Mouse (Mus musculus) granulocyte monocyte progenitor cell, adult 5-6 weeks (primary cell): ENCODE data around the gene Cdc37. TPM values are rescaled to one million over a fixed set of nuclear protein-coding genes. Genes with fewer than 3 reads are reported as not detected.

Source experiments
- ATAC-seq: replicated peaks from 2 replicates; pipeline ENCODE4 v1.8.0; 2016; ENCODE audit warnings: mild to moderate bottlenecking, moderate TSS enrichment, inconsistent platforms; ENCODE audit not compliant: poor library complexity, severe bottlenecking
- total RNA-seq, 2 experiments: library from RNA; stranded (forward) in 1 of 2; stranded (reverse) in 1 of 2; fragments of 200-712, 200-1000 nt in 1 of 2; fragments of >200 nt in 1 of 2; fragmentation: Nextera tagmentation in 1 of 2; gene quantifications; 2 replicates each; pipeline ENCODE4 v1.2.3; 2014 to 2017

The Cdc37 gene
- total RNA-seq, 2 experiments from 2014 or later = 120 to 306 TPM

DNA sequence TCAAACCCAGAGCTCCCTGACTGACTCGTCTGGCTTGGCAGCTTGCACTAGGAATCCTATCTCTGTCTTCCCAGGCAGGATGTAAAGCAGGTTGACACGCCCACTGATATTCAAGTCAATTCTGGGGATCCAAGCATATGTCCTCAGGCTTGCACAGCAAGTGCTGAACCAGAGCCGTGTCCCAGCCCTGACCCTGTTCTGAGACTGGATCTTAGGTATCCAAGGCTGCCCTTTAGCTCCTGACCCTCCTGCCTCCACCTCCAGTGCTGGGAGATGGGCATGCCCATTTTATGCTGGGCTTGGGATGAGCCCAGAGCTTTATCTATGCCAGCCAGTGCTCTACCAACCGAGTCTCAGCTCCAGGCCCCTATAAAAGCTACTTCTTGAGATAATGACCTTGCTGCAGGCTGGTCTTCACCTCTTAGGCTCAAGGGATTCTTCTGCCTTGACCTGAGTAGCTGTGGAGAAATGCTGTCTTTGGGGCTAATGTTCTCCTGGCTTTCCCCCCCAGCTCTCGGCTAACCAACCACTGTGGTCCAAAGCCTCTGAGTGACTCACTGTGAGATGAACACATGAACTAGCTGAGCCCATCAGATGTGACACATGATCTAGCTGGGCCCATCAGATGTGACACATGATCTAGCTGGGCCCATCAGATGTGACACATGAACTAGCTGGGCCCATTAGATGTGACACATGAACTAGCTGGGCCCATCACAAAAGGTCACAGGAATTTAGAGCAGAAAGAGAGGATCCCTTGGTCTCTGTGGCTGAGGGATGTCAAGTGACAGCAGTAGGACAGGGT, 43.8 kb downstream of the Cdc37 start:
- no peak for ATAC-seq

DNA sequence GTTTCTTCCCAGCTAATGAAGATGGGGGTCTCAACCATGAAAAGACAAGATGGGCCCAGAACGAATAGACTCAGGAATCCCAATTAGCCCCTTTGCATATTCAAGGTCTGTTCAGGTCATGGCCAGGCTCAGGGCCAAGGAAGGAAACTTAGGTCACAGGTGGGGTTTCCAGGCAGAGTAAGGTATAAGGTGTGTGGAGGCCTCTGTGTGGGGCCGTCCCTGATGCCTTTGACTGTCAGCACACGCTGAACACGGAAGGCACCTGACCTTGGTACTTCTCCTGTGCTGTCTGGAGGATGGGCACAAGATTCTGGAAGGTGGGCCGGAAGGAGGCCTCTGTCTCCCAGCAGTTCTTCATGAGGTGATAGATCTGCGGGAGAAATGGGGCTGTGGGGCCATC, 45.0 kb downstream of the Cdc37 start:
- ATAC-seq = no peak

GRCm38 (mm10) chr9:21102076-21102475, 47.7 kb downstream of the Cdc37 start:
- ATAC-seq = no peak

GRCm38 (mm10) chr9:21100447-21101161, 49.2 kb downstream of the Cdc37 start:
- ATAC-seq = peak; percentile 77

- ATAC-seq = no peak
Measured at GRCm38 (mm10) chr9:21097793-21098192, 52.0 kb downstream of the Cdc37 start.

DNA sequence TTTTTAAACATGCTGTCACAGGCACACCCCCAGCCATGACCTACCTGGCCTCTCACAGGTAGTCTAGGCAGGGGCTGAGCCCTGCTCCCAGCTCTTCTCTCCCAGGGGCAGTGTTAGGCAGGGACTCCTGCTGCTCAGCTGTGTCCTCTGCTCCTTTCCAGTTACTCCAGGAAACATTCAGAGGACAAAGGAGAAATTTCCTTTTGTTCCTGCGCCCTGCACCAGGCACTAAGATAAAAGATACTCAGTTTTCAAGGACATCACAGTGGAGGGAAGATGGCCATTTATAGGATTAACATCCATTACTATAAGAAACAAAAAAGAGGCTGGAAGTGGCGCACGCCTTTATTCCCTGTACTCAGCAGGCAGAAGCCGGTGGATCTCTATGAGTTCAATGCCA, 53.8 kb downstream of the Cdc37 start:
- no peak for ATAC-seq

DNA sequence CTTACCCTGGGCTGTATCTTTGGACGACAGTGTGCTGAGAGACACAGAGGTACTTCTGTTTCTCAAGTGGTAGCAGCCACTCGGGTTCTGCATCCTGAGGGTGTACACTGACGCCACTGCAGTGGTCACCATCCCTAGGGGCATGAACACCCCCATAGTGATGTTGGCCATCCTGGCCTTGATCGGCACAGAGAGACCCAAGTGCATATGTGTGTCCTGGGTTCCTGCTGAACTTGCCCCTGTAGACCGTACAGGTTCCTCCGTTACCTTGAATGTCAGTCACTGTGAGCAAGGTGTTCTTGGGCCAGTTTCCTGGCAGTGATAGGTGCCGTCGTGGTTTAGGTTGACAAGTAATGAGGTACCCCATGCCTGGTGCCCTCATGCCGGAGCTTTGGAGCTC, 56.4 kb downstream of the Cdc37 start:
- no peak for ATAC-seq

GRCm38 (mm10) chr9:21091707-21092320, 58.0 kb downstream of the Cdc37 start, which contains the start of the genes Gm38431 and Raver1:
Gene Gm38431, minus strand, starts transcription at chr9:21091997.
Gene Raver1, minus strand, starts transcription at chr9:21092008.
- ATAC-seq = peak; percentile 96

- 0 out of 2 replicates have a peak, but pooled peaks have one; percentile 6 for ATAC-seq
Measured at GRCm38 (mm10) chr9:21090972-21091706, 58.6 kb downstream of the Cdc37 start.

DNA sequence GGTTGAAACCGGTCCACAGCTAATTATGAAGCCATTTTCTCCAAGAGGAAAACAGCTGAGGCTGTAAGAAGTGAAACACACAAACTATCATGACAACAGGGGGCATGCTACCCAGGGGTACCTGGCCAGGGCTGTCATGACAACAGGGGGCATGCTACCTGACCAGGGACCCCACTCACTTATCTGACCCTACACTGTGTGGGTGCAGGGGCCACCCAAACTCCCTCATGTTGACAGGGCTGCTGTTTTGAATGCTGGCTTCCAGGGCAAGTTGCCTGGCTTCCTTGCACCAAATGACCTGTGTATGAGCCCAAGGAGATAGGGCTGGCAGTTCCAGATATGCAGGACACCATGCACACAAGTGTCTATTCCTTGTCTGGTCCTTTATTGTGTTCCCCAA, 59.2 kb downstream of the Cdc37 start:
- ATAC-seq = no peak

- no peak for ATAC-seq
Measured at GRCm38 (mm10) chr9:21083324-21083723, 66.5 kb downstream of the Cdc37 start.

Other genes with a start within 250 kb of the Cdc37 start
- gene Dnmt1, start 190.1 kb downstream of the Cdc37 start, total RNA-seq (2014; fragmentation: Nextera tagmentation) = 172 and 204 TPM in 2 replicates
- gene Dnmt1, start 190.1 kb downstream of the Cdc37 start, total RNA-seq (2017) = 244 and 247 TPM in 2 replicates
- gene S1pr2, start 173.2 kb downstream of the Cdc37 start, total RNA-seq (2014; fragmentation: Nextera tagmentation) = 3.7 and 11.0 TPM in 2 replicates
- gene S1pr2, start 173.2 kb downstream of the Cdc37 start, total RNA-seq (2017) = 3.2 and 3.4 TPM in 2 replicates
- gene Mrpl4, start 147.2 kb downstream of the Cdc37 start, total RNA-seq (2014; fragmentation: Nextera tagmentation) = 44.8 and 73.4 TPM in 2 replicates
- gene Mrpl4, start 147.2 kb downstream of the Cdc37 start, total RNA-seq (2017) = 44.5 and 46.0 TPM in 2 replicates
- gene Icam1, start 134.0 kb downstream of the Cdc37 start, total RNA-seq (2014; fragmentation: Nextera tagmentation) = 11.6 and 14.7 TPM in 2 replicates
- gene Icam1, start 134.0 kb downstream of the Cdc37 start, total RNA-seq (2017) = 5.9 and 8.0 TPM in 2 replicates
- gene Icam4, start 120.6 kb downstream of the Cdc37 start, total RNA-seq (2014; fragmentation: Nextera tagmentation) = 2.1 and 2.3 TPM in 2 replicates
- 0.31 and 1.2 TPM in 2 replicates for gene Icam4, start 120.6 kb downstream of the Cdc37 start, total RNA-seq (2017)
- 0.36 TPM in 1 of 2 replicates, not detected in the other for gene Icam5, start 117.9 kb downstream of the Cdc37 start, total RNA-seq (2014; fragmentation: Nextera tagmentation)
- gene Icam5, start 117.9 kb downstream of the Cdc37 start, total RNA-seq (2017) = 0.04 TPM in 1 of 2 replicates, not detected in the other
- 6.2 TPM in 1 of 2 replicates, not detected in the other for gene Zglp1, start 82.9 kb downstream of the Cdc37 start, total RNA-seq (2014; fragmentation: Nextera tagmentation)
- not detected in 2 replicates for gene Zglp1, start 82.9 kb downstream of the Cdc37 start, total RNA-seq (2017)
- gene Gm49373, start 76.9 kb downstream of the Cdc37 start, total RNA-seq (2014; fragmentation: Nextera tagmentation) = not detected in 2 replicates
- 0.60 TPM in 1 of 2 replicates, not detected in the other for gene Gm49373, start 76.9 kb downstream of the Cdc37 start, total RNA-seq (2017)
- gene Fdx1l, start 76.4 kb downstream of the Cdc37 start, total RNA-seq (2014; fragmentation: Nextera tagmentation) = 23.5 and 39.7 TPM in 2 replicates
- 56.5 and 59.4 TPM in 2 replicates for gene Fdx1l, start 76.4 kb downstream of the Cdc37 start, total RNA-seq (2017)
- gene Gm38431, start 58.0 kb downstream of the Cdc37 start, total RNA-seq (2014; fragmentation: Nextera tagmentation) = 61.0 and 67.3 TPM in 2 replicates
- gene Gm38431, start 58.0 kb downstream of the Cdc37 start, total RNA-seq (2017) = 5.5 and 7.5 TPM in 2 replicates
- gene Raver1, start 58.0 kb downstream of the Cdc37 start, total RNA-seq (2014; fragmentation: Nextera tagmentation) = 59.8 and 74.1 TPM in 2 replicates
- 19.6 and 22.9 TPM in 2 replicates for gene Raver1, start 58.0 kb downstream of the Cdc37 start, total RNA-seq (2017)
- 27.1 and 28.6 TPM in 2 replicates for gene Tyk2, start 18.7 kb downstream of the Cdc37 start, total RNA-seq (2014; fragmentation: Nextera tagmentation)
- gene Tyk2, start 18.7 kb downstream of the Cdc37 start, total RNA-seq (2017) = 19.0 and 19.8 TPM in 2 replicates
- 19.9 and 25.7 TPM in 2 replicates for gene Pde4a, start 15.7 kb upstream of the Cdc37 start, total RNA-seq (2014; fragmentation: Nextera tagmentation)
- 3.8 and 4.1 TPM in 2 replicates for gene Pde4a, start 15.7 kb upstream of the Cdc37 start, total RNA-seq (2017)
- gene Keap1, start 89.4 kb upstream of the Cdc37 start, total RNA-seq (2014; fragmentation: Nextera tagmentation) = 28.8 TPM in 2 replicates
- gene Keap1, start 89.4 kb upstream of the Cdc37 start, total RNA-seq (2017) = 31.9 and 33.5 TPM in 2 replicates
- gene S1pr5, start 98.5 kb upstream of the Cdc37 start, total RNA-seq (2014; fragmentation: Nextera tagmentation) = not detected in 2 replicates
- 0.21 and 0.56 TPM in 2 replicates for gene S1pr5, start 98.5 kb upstream of the Cdc37 start, total RNA-seq (2017)
- gene Atg4d, start 115.3 kb upstream of the Cdc37 start, total RNA-seq (2014; fragmentation: Nextera tagmentation) = 6.4 and 8.9 TPM in 2 replicates
- 5.5 and 5.9 TPM in 2 replicates for gene Atg4d, start 115.3 kb upstream of the Cdc37 start, total RNA-seq (2017)
- 50.9 and 56.3 TPM in 2 replicates for gene Kri1, start 138.0 kb upstream of the Cdc37 start, total RNA-seq (2014; fragmentation: Nextera tagmentation)
- gene Kri1, start 138.0 kb upstream of the Cdc37 start, total RNA-seq (2017) = 59.5 and 86.0 TPM in 2 replicates
- gene Cdkn2d, start 141.4 kb upstream of the Cdc37 start, total RNA-seq (2014; fragmentation: Nextera tagmentation) = 11.0 and 12.9 TPM in 2 replicates
- gene Cdkn2d, start 141.4 kb upstream of the Cdc37 start, total RNA-seq (2017) = 15.4 and 16.7 TPM in 2 replicates
- 2.5 and 5.4 TPM in 2 replicates for gene Ap1m2, start 162.4 kb upstream of the Cdc37 start, total RNA-seq (2014; fragmentation: Nextera tagmentation)
- 0.10 and 0.43 TPM in 2 replicates for gene Ap1m2, start 162.4 kb upstream of the Cdc37 start, total RNA-seq (2017)
- gene Slc44a2, start 170.7 kb upstream of the Cdc37 start, total RNA-seq (2014; fragmentation: Nextera tagmentation) = 117 and 134 TPM in 2 replicates
- gene Slc44a2, start 170.7 kb upstream of the Cdc37 start, total RNA-seq (2017) = 83.5 and 89.1 TPM in 2 replicates
- 82.0 and 84.2 TPM in 2 replicates for gene Ilf3, start 217.9 kb upstream of the Cdc37 start, total RNA-seq (2014; fragmentation: Nextera tagmentation)
- gene Ilf3, start 217.9 kb upstream of the Cdc37 start, total RNA-seq (2017) = 73.4 and 104 TPM in 2 replicates